Mouse (Mus musculus) stomach, postnatal 0 days (tissue): ENCODE data around the gene DXBay18.
"Not testable (repeated sequence)": the region's sequence is repeated elsewhere in the genome, so short reads cannot be mapped to it uniquely, and the experiment has no call there.

ENCODE experiments used
- CTCF ChIP-seq: IDR thresholded peaks from 2 replicates; pipeline ENCODE4 v1.5.1; 2016; ENCODE audit warnings: antibody characterized with exemption, low read depth, mild to moderate bottlenecking, moderate library complexity
- EP300 ChIP-seq: optimal IDR thresholded peaks from 2 replicates; pipeline ENCODE3; 2016; ENCODE audit warnings: antibody characterized with exemption

DNA sequence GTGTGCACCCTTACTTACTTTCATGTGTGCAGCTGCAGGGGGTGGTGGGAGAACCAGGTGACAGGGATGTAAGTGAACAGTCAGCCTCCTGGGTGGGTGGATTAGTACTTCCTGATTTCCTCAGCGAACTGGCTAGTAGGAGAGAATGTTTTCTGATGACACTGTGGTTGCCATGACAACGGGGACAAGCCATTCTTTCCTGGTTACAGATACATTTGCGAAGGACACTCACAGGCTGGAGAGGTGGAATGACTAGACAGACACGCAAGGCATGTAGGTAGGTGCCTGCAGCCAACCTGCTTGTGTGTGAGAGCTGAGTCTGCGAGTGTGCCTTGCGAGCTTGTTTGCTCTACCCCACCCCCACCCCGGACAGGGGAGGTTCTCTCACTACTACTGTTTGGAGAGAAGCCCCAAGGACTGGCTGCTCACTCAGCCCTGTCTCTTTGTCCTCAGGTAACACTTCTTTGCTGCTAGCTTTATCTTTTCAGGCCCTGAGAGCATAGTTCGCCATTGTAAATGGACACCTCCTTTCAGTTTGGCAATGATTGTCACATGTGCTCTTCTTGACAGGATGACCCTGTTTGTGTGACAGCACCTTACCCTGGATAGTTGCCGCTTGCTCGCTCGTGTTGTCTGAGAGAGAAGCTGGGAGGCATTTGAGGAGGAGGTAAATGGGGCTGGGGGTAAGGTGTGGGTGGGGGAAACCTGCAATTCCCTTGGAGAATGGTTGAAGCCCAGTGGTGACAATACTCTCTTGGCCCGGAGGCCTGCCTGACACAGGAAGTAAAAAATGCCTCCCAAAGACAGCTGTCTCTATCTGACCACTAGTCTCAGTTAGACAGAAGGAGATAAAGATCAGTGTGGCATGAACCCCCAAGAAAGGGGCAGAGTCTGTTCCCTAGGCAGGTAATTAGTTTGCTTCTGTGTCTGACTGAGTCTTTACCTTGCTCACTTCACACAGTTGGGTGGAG lies 26.1 kb downstream of the DXBay18 start:
- not testable (repeated sequence) for TF ChIP-seq CTCF, EP300
